Mouse (Mus musculus) midbrain, embryonic 10.5 days (tissue): ENCODE measurements at regions not wholly inside any gene's neighbourhood (a gene's known extent, or its start where the extent isn't known, plus 50 kb on each side); places are given as distances from the start of the nearest gene placed in this dataset.

Source experiments
- DNase-seq: peaks from one replicate; pipeline ENCODE4 v3.0.0-alpha.2; 2017; ENCODE audit warnings: low spot score
- H3K27ac ChIP-seq: fragments of 300-500 bp; sonication (generic); replicated peaks from 2 replicates; pipeline ENCODE4 v1.5.1; 2016; ENCODE audit warnings: mild to moderate bottlenecking
- H3K27me3 ChIP-seq: fragments of 300-500 bp; sonication (generic); 2 replicates; pipeline ENCODE4 v1.6.1; 2016; ENCODE audit warnings: low read depth, mild to moderate bottlenecking; ENCODE audit not compliant: poor library complexity, severe bottlenecking
- H3K36me3 ChIP-seq: fragments of 300-500 bp; sonication (generic); 2 replicates; pipeline ENCODE4 v1.6.1; 2016; ENCODE audit warnings: mild to moderate bottlenecking, moderate library complexity
- H3K4me1 ChIP-seq: fragments of 300-500 bp; sonication (generic); 2 replicates; pipeline ENCODE4 v1.6.1; 2016
- H3K4me3 ChIP-seq: fragments of 300-500 bp; sonication (generic); 2 replicates; pipeline ENCODE4 v1.5.1; 2016; ENCODE audit warnings: mild to moderate bottlenecking, moderate library complexity
- H3K9me3 ChIP-seq: fragments of 300-500 bp; sonication (generic); replicated peaks from 2 replicates; pipeline ENCODE4 v1.6.1; 2016; ENCODE audit warnings: mild to moderate bottlenecking
- WGBS: fragments of 180-500 bp; shearing (Covaris S2); methylation state at CpG from one replicate; pipeline ENCODE4 v1.1.7; 2016; 5-methylcytosine and 5-hydroxymethylcytosine counted together

DNA sequence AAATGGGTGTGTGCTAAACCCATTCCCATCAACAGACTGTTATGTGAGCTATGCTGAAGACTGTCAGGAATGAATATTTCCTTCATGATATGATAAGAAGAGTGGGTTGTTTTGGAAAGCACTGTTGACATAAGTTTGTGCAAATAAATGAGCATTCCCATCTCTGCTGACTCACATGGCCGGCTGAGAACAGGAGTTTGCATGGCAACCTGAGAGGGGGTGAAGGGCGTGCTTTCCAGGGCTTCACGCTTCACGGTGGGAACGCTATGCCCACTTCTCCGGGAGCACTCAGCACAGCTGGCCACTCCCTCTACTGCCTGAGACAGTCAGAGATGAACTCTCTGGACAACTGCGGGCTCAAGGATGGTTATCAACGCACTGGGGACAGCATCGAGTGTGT lies 348.9 kb upstream of the Slc24a5 start:
- Histone ChIP-seq H3K9me3 (no peaks in the 10 kb centered on the region), H3K4me1 (no peaks in the 10 kb centered on the region), H3K27ac (no peak overlapping the region), H3K36me3 (no peaks in the 10 kb centered on the region), H3K4me3 (no peak overlapping the region), H3K27me3 (no peaks in the 10 kb centered on the region)
- DNase-seq = no peak
- WGBS = 71% methylated on average over 9 of the region's 9 CpGs

DNA sequence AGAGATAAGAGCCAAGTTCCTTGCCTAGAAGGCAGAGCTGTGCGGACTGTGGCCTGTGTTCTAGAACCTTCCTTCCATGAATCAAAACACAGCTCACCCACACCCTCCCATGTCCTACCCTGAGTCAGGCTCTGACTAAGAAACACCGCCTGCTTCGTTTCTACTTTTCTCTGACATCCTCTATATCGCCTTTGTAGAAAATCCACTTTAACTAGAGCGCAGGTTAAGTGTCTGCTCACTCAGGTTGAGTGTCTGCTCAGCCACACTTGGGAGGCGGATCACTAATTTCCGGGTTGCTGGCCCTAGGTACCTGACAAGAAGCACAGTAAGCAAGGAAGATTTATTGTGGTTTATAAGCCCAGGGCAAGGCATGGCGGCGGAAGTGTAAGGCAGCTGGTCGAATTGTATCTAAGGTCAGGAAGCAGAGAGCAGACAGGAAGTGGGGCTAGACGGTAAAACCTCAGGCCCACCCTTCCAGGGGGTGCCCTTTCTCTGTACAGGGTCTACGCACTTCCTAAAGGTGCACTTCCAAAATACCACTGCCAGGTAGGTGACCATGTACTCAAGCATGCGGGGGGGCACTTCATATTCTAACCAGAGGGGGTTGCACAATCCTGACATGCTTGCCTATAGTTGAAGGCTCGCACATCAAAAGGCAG lies 348.0 kb upstream of the Slc24a5 start:
- Histone ChIP-seq H3K4me1 (no peaks in the 10 kb centered on the region), H3K27me3 (no peaks in the 10 kb centered on the region), H3K4me3 (no peak overlapping the region), H3K9me3 (no peaks in the 10 kb centered on the region), H3K36me3 (no peaks in the 10 kb centered on the region), H3K27ac (no peak overlapping the region)
- 88% methylated on average over 14 of the region's 14 CpGs for WGBS
- DNase-seq = no peak

DNA sequence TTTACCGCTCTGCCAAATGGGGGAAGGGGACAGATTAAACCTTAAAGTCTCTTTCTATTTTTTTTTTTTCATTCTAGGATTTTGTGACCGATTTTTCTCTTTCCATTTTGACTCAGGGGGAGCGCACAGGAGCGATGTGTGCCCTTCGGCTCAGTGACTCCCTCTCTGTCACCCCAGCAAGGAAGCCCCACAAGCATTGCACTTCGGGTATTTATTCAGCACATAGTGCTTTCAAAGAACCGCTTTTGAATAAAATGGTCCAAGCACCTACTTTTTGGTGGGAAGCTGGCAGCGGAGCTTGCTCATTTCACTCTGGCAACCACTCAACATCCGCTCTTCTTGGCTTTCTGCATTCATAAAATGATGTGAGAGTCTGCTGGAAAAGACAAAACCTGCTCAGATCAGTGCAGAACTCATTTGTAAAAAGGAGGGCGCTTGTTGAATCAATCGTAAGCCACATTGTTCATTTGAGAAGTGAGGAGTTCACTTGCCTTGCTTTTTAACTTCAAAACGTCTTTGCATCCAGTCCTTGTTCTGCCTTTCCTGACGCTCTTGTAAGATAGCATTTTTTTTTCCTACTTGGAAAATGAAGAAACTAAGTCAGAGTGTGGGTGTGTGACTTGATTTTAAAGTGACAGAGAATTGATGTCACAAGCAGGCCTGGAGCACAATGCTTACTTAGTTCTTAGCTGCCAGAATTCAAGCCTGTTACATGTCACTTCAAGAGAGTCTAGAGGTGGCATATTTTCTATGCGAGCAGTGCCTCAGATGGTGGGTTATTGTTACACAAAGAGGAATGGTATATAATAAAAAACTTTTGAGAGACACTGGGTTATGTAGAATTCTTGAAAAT lies 347.1 kb upstream of the Slc24a5 start:
- WGBS = 82% methylated on average over 14 of the region's 14 CpGs
- H3K27me3 ChIP-seq = no peaks in the 10 kb centered on the region
- no peak overlapping the region for H3K4me3 ChIP-seq
- H3K36me3 ChIP-seq = no peaks in the 10 kb centered on the region
- H3K9me3 ChIP-seq = no peaks in the 10 kb centered on the region
- H3K4me1 ChIP-seq = 0 out of 2 replicates have a peak, but pooled peaks cover 3% of the 10 kb centered on the region
- H3K27ac ChIP-seq = no peak overlapping the region
- no peak for DNase-seq

DNA sequence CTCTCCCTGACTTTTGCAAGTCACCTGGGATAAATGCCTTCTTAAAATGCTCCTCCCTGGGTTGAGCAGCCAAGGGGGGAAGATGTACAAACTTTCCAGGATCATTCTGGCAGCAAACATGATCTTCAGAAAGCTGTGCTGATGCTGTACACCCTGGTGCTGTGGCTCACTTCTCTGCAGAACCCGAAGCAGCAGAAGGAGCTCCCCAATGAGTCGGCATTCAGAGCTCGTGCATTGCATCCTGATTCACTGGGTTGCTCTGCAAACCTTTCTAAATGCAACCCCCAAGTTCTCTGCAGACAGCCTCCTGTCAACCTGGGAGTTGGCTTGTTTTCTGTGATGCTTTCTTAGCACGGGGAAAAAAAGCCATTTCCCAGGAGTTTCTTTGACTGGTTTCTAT lies 343.8 kb upstream of the Slc24a5 start:
- Histone ChIP-seq H3K27me3 (no peaks in the 10 kb centered on the region), H3K4me1 (0 out of 2 replicates have a peak, but pooled peaks cover 3% of the 10 kb centered on the region), H3K4me3 (no peak overlapping the region), H3K9me3 (no peaks in the 10 kb centered on the region), H3K27ac (no peak overlapping the region), H3K36me3 (no peaks in the 10 kb centered on the region)
- WGBS = 75% methylated on average over 4 of the region's 4 CpGs
- no peak for DNase-seq

DNA sequence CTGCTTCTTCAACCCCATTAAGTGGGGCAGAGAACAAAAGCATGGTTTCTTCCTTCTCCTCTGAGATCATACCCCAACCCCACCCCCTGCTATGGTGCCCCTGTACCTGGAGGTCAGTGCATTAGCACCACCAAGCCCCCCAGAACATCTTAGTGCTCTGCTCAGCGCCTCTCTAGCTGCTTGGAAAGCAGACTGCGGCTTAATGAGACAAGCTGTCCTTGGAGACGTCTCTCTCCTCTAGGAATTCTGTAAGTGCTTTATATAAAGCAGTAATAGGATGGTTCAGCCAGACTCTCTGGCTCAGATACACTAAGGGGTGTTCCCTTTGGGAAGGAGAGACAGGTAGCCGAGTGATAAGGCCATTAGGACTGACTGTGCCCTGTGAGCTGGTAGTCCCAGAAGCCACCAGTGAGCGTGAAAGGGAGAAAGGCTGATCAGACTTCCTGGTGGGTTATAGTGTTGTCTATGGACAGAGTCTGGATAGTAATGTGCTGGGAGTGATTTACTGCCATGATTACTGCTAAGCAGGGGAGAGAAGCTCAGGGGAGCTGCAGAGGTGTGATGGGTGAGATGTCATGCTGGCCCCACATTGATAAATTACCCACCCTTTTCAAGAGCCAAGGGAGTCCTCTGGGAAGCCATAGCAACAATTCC lies 343.0 kb upstream of the Slc24a5 start:
- WGBS = 75% methylated on average over 5 of the region's 5 CpGs
- Histone ChIP-seq H3K9me3 (no peaks in the 10 kb centered on the region), H3K4me1 (0 out of 2 replicates have a peak, but pooled peaks cover 3% of the 10 kb centered on the region), H3K36me3 (no peaks in the 10 kb centered on the region), H3K4me3 (no peak overlapping the region), H3K27me3 (no peaks in the 10 kb centered on the region), H3K27ac (no peak overlapping the region)
- no peak for DNase-seq

DNA sequence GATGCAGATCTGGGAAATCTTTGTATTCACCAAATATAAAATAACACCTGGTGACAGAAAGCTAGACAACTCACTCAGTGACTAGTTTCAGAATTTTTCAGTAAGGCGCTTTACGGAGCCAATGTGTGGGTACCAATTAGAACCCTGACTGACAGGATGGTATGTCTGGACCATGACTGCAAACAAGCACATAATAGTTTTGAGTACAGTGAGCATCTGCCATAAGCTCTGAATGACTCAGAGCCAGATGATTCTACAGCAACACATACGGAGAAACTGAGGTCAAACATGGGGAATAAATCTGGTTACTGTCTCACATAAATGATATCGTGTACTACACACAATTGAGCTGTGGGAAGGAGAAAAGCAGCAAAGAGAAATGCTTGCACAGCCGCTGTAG lies 339.9 kb upstream of the Slc24a5 start:
- no peak overlapping the region for H3K27ac ChIP-seq
- H3K9me3 ChIP-seq = no peaks in the 10 kb centered on the region
- 0 out of 2 replicates have a peak, but pooled peaks cover 3% of the 10 kb centered on the region for H3K4me1 ChIP-seq
- DNase-seq = no peak
- H3K36me3 ChIP-seq = no peaks in the 10 kb centered on the region
- no peak overlapping the region for H3K4me3 ChIP-seq
- 91% methylated on average over 5 of the region's 5 CpGs for WGBS
- no peaks in the 10 kb centered on the region for H3K27me3 ChIP-seq

DNA sequence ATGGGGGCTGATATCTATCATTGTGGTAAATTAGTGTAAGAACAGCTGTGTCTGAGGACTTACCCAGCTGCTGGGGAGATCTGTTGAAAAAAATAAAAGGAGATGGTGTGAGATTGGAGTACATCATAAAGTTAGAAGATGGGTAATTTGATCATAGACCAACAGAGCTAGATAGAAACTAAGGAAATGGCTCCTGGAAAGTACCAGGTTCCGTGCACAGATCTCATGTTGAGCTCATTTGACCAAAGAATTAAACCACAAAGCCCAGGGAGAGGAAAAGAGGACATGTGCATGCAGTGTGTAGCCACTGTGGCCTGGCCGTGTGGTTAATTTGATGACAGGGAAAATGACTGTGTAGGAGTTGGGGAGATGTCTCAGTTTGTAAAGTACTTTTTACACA lies 335.3 kb upstream of the Slc24a5 start:
- 79% methylated on average over 2 of the region's 2 CpGs for WGBS
- no peaks in the 10 kb centered on the region for H3K4me1 ChIP-seq
- no peaks in the 10 kb centered on the region for H3K36me3 ChIP-seq

DNA sequence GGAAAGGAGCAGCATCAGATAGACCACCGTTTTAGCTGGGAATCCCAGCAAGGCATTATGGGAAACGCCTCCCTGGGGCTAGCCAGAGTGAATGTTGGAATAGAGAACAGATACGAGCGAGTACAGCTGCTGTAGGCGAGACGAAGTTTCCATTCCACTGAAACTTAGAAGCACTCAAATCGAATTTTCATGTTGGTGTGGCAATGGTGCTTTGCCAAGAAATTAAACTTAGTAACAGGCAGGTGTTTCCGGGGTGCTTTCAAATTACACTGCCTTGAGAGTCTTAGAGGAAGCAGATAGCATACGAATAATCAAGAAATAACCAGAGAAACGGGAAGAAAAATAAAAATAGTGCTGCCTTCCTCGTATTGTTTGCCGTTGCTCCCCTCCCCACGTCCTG lies 327.1 kb upstream of the Slc24a5 start:
- H3K27ac ChIP-seq = no peak overlapping the region
- H3K27me3 ChIP-seq = no peaks in the 10 kb centered on the region
- no peak overlapping the region for H3K4me3 ChIP-seq
- DNase-seq = no peak
- H3K36me3 ChIP-seq = no peaks in the 10 kb centered on the region
- no peaks in the 10 kb centered on the region for H3K9me3 ChIP-seq
- WGBS = 80% methylated on average over 13 of the region's 13 CpGs
- H3K4me1 ChIP-seq = no peaks in the 10 kb centered on the region

More for the DNA sequence above, 335.3 kb upstream of the Slc24a5 start:
- no peaks in the 10 kb centered on the region for H3K27me3 ChIP-seq
- H3K27ac ChIP-seq = no peak overlapping the region
- no peak overlapping the region for H3K4me3 ChIP-seq
- H3K9me3 ChIP-seq = no peaks in the 10 kb centered on the region
- DNase-seq = no peak

DNA sequence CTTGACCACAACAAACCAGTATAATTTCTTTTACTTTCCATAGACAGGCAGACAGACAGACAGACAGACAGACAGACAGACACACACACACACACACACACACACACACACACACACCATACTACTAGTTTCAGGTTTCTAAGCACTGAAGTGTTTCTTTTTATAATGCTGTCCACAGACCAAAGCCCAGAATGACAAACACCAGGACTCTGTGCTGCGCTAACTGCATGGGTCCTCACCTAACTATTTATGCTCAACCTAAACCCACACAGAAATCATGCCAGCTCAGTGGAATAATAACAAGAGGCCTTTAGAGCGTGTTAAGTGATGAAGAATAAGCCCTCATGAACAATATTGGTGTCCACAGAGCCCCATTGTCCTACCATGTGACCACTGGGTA lies 325.0 kb upstream of the Slc24a5 start:
- WGBS = 95% methylated on average over 2 of the region's 2 CpGs
- H3K36me3 ChIP-seq = no peaks in the 10 kb centered on the region
- no peaks in the 10 kb centered on the region for H3K27me3 ChIP-seq
- no peak for DNase-seq
- H3K4me3 ChIP-seq = no peak overlapping the region
- no peak overlapping the region for H3K27ac ChIP-seq
- H3K4me1 ChIP-seq = no peaks in the 10 kb centered on the region
- H3K9me3 ChIP-seq = no peaks in the 10 kb centered on the region

DNA sequence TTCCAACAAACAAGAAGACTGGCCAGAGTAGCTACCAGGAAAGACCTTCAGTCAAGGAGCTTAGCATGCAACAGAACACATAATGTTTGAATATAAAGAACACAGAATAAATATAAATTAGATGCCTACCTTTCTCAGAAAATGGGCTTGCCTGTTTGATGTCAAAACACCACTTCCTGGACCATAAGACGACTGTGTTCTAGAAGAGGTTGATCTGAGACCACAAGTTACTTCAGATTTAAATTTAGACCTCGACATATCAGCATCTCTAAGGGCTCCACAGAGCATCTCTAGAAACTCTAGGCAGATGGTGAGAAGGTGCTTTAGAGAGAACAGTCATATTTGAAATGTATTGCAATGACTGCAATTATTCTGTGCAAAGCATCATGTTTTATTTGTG lies 322.9 kb upstream of the Slc24a5 start:
- Histone ChIP-seq H3K4me1 (no peaks in the 10 kb centered on the region), H3K4me3 (no peak overlapping the region), H3K9me3 (no peaks in the 10 kb centered on the region), H3K36me3 (no peaks in the 10 kb centered on the region), H3K27ac (no peak overlapping the region), H3K27me3 (no peaks in the 10 kb centered on the region)
- no peak for DNase-seq
- WGBS = 73% methylated on average over 2 of the region's 2 CpGs

DNA sequence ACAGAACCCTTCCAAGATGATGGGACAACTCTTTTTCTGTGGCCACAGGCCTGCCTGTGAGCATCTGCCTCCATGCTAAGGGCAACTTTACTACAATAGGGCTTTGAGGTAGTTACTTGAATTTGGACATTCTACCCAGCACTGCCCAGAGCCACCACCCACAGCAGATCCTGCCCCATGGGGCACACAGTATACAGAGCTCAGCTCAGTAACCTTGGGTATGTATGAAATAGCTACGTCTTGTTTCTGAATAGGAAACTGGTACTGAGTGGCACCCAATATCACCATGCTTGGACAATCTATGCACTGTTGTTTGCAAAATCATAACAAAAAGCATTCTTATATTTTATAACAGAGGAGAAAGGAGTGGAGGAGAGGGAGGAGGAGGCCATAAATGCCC lies 320.8 kb upstream of the Slc24a5 start:
- no peak for DNase-seq
- H3K27me3 ChIP-seq = no peaks in the 10 kb centered on the region
- WGBS = 93% methylated on average over 1 of the region's 1 CpGs
- no peaks in the 10 kb centered on the region for H3K36me3 ChIP-seq
- no peaks in the 10 kb centered on the region for H3K9me3 ChIP-seq
- no peaks in the 10 kb centered on the region for H3K4me1 ChIP-seq
- no peak overlapping the region for H3K27ac ChIP-seq
- H3K4me3 ChIP-seq = no peak overlapping the region

DNA sequence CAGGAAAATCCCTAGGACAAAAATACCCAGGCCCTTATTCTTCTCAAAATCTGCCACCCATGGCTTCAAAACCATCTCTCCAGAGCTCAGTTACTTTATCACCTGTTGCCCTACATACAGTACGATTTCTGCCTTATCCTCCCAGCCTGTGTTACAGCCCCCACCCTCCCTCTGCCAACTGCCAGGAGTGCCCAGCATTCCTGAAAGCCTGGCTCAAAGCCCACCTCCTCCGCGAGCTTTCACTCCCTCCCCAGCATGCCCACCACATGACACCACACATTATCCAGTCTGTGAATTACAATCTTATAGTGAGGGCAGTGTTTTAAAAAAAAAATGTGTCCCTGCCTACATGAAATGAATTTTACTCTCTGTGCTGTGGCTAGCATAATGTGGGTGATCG lies 320.3 kb upstream of the Slc24a5 start:
- Histone ChIP-seq H3K27ac (no peak overlapping the region), H3K36me3 (no peaks in the 10 kb centered on the region), H3K4me3 (no peak overlapping the region), H3K4me1 (no peaks in the 10 kb centered on the region), H3K27me3 (no peaks in the 10 kb centered on the region), H3K9me3 (no peaks in the 10 kb centered on the region)
- no peak for DNase-seq
- 91% methylated on average over 4 of the region's 4 CpGs for WGBS

DNA sequence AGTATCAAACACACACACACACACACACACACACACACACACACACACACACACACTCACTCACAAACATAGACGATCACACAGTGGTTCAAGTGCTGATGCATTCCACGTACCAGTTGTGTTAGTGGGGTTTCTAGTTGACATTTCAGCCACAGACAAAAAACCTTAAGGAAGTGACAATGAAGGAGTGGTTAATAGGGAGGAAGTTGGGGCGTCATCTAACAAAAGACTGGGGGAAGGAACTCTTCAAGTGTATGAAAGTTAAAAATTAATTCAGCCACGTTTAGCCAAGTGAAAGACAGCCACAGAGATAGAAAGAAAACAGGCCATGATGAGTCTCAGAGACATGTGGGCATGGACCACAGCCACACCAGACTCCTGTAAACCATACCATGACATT lies 316.1 kb upstream of the Slc24a5 start:
- Histone ChIP-seq H3K27ac (no peak overlapping the region), H3K9me3 (no peaks in the 10 kb centered on the region), H3K4me1 (no peaks in the 10 kb centered on the region), H3K36me3 (no peaks in the 10 kb centered on the region), H3K4me3 (no peak overlapping the region), H3K27me3 (no peaks in the 10 kb centered on the region)
- DNase-seq = no peak
- 85% methylated on average over 4 of the region's 4 CpGs for WGBS
